Mouse (Mus musculus): ENCODE measurements around the gene Ak4.

DNA sequence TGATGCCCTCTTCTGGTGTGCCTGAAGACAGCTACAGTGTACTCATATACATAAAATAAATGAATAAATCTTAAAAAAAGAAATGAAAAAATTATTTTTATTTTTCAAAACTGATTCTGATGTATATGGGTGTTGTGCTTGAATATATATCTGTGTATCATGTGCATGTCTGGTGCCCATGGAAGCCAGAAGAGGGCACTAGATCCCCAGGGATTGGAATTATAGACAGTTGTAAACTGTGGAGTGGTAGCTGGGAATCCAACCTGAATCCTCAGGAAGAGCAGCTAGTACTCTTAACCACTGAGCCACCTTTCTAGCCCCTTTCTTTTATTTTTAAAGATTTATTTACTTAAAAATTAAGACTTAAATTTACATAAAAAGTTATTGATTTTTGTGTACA, 87.3 kb downstream of the Ak4 start:
- no peak for TF ChIP-seq POLR2A (IDR thresholded peaks at IDR 0.05; ENCODE audit: extremely low read depth, insufficient read depth, low read length)
- no peak for TF ChIP-seq CTCF (IDR thresholded peaks at IDR 0.05; ENCODE audit: low read depth, low read length)
